Mouse (Mus musculus) mouse embryonic stem cell (cell line): ENCODE measurements around the gene Golga3.

Source experiments
- in situ Hi-C, 2 experiments: fragments of 300-500 bp; cut with MboI; formaldehyde crosslinking; loops; 1 replicate in 1 of 2; 3 replicates in 1 of 2; pipeline ENCODE4 v1.14.3; 2019 to 2020; ENCODE audit warnings: low sequenced_read_pairs in 2 of 2, low pct_unique_long_range_greater_than_20kb in 1 of 2, mixed read lengths in 1 of 2; ENCODE audit not compliant: unreplicated experiment in 1 of 2

The Golga3 gene

GRCm38 (mm10) chr5:110176362-110177020 lies at the start of gene Golga3:
Golga3 (plus strand) TSS chr5:110176701.
- in situ Hi-C loops: loop anchor here in 1 of 2 experiments (5.0 kb wide), 1 partner anchor 39 kb away; the partner anchor contains the start of gene Chfr

GRCm38 (mm10) chr5:110135293-110136086 lies 41.0 kb upstream of the Golga3 start, which contains the start of gene Chfr:
Chfr (plus strand) TSS chr5:110135842.
- in situ Hi-C loops: loop anchor here (5.0 to 25.0 kb wide), 2 partner anchors 42 to 248 kb away; partner anchors contain the start of gene Golga3 (in 1 of the 2)

GRCm38 (mm10) chr5:110136087-110136464 lies 40.4 kb upstream of the Golga3 start:
- in situ Hi-C loops: loop anchor here (5.0 to 25.0 kb wide), 2 partner anchors 41 to 249 kb away; partner anchors contain the start of gene Golga3 (in 1 of the 2)

GRCm38 (mm10) chr5:110137816-110138215 lies 38.7 kb upstream of the Golga3 start:
- in situ Hi-C loops: loop anchor here (5.0 to 25.0 kb wide), 2 partner anchors 39 to 251 kb away; partner anchors contain the start of gene Golga3 (in 1 of the 2)

- in situ Hi-C loops: loop anchor here (5.0 to 25.0 kb wide), 2 partner anchors 38 to 252 kb away; partner anchors contain the start of gene Golga3 (in 1 of the 2)
These were observed 37.2 kb upstream of the Golga3 start for GRCm38 (mm10) chr5:110139325-110139724.

- in situ Hi-C loops: loop anchor here in 1 of 2 experiments (25.0 kb wide), 1 partner anchor 253 kb away; no protein-coding TSS in a partner anchor
These were observed 36.1 kb upstream of the Golga3 start for GRCm38 (mm10) chr5:110140424-110140823.

- in situ Hi-C loops: loop anchor here in 1 of 2 experiments (25.0 kb wide), 1 partner anchor 255 kb away; no protein-coding TSS in a partner anchor
These were observed 34.2 kb upstream of the Golga3 start for GRCm38 (mm10) chr5:110142309-110142708.

- in situ Hi-C loops: loop anchor here in 1 of 2 experiments (25.0 kb wide), 1 partner anchor 256 kb away; no protein-coding TSS in a partner anchor
These were observed 33.5 kb upstream of the Golga3 start for GRCm38 (mm10) chr5:110143007-110143406.

- in situ Hi-C loops: no loop called here
These were observed 7.1 kb upstream of the Golga3 start for GRCm38 (mm10) chr5:110169374-110169773.

- in situ Hi-C loops: loop anchor here in 1 of 2 experiments (5.0 kb wide), 1 partner anchor 40 kb away; the partner anchor contains the start of gene Chfr
These were observed 520 bp downstream of the Golga3 start for GRCm38 (mm10) chr5:110177021-110177420.

- in situ Hi-C loops: loop anchor here in 1 of 2 experiments (5.0 kb wide), 1 partner anchor 41 kb away; the partner anchor contains the start of gene Chfr
These were observed 2.1 kb downstream of the Golga3 start for GRCm38 (mm10) chr5:110178628-110179027.

GRCm38 (mm10) chr5:110181716-110182115 lies 5.2 kb downstream of the Golga3 start:
- in situ Hi-C loops: no loop called here

GRCm38 (mm10) chr5:110203164-110203895 lies 26.8 kb downstream of the Golga3 start:
- in situ Hi-C loops: loop anchor here in 1 of 2 experiments (25.0 kb wide), 1 partner anchor 591 kb away; no protein-coding TSS in a partner anchor

- in situ Hi-C loops: loop anchor here in 1 of 2 experiments (25.0 kb wide), 1 partner anchor 592 kb away; no protein-coding TSS in a partner anchor
These were observed 28.3 kb downstream of the Golga3 start for GRCm38 (mm10) chr5:110204777-110205176.

- in situ Hi-C loops: loop anchor here in 1 of 2 experiments (25.0 kb wide), 1 partner anchor 599 kb away; no protein-coding TSS in a partner anchor
These were observed 34.8 kb downstream of the Golga3 start for GRCm38 (mm10) chr5:110211312-110211711.

GRCm38 (mm10) chr5:110216780-110217179 lies 40.3 kb downstream of the Golga3 start:
- in situ Hi-C loops: loop anchor here in 1 of 2 experiments (25.0 kb wide), 1 partner anchor 604 kb away; no protein-coding TSS in a partner anchor

GRCm38 (mm10) chr5:110220331-110220730 lies 43.8 kb downstream of the Golga3 start:
- in situ Hi-C loops: loop anchor here in 1 of 2 experiments (25.0 kb wide), 1 partner anchor 608 kb away; no protein-coding TSS in a partner anchor
